Mouse (Mus musculus): Measurements from ENCODE around the gene Resf1. TPM values are rescaled to one million over a fixed set of nuclear protein-coding genes. Genes with fewer than 3 reads are reported as not detected.
A peak's percentile ranks its signal among the peaks of the same experiment; 100 is the strongest.
"Not testable (repeated sequence)": the region's sequence is repeated elsewhere in the genome, so short reads cannot be mapped to it uniquely, and the experiment has no call there.

Resf1 gene
- total RNA-seq, 2 experiments from 2014 or later, result 32.5 to 40.2 TPM

DNA sequence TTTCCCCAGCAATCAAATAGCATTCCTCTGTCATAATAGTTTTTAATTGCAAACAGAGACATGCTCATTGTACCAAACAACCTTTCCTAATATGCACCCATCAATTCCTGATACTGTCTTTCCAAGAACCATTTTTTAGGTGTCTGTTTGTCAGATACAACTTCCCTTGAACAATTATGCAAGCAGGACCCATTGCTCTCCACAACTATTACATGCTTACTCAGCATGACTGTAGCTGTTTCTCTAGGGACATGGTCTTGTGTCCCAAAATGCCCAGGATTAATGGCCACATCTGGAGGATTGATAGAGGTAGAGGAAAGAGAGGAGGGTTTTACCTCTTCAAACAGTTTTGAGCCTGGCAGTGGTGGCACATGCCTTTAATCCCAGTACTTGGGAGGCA, 35.2 kb downstream of the Resf1 start:
- no peak for DNase-seq

DNA sequence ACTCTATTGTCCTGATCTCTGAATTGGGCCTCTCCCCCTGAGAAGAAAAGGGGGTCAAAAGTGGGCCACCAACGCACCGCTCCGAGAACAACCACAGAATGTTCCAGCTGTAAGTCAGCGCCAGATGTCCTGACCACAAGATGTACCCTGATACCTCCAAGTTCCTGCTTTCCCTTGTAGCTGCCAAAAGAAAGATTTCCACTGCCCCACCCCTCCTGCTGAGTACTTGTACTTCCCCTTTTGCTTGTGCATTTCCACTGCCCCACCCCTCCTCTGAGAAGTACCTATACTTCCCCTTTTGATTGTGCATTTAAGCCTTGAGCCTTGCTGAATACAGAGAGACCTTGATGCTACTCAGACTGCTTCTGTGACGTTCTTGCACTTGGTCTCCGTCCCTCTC, 39.0 kb downstream of the Resf1 start:
- DNase-seq, result not testable (repeated sequence)

DNA sequence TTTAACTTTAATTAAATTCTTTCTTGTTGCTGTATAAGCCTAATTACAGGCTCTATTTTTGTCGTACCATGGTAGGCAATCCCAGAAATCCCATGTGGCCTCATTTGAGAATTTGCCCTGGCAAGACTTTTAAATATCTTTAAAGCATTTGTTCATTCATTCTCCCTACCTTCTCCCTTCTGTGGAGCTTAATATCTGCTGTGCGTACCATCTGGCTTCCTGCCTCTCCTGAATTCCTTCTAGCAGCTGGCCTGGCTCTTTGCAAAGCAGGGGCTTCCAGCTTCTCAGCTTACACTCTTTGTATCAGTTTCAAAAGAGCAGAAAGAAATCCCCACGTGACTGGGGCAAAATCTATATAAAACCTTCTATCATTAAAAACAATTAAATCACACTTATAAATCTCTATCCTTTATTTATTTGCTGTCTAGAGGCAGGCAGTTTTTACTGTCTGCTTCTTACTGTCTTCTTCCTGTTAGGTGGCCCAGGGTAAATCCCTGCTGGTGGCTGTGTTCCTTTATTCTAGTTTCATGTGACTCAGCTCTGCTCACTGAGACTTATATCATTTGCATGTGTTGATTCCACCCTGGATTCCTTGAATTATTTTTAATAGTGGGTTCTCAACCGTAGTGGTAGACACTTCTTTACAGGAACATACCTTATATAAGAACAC, 45.7 kb downstream of the Resf1 start:
- DNase-seq, result no peak

DNA sequence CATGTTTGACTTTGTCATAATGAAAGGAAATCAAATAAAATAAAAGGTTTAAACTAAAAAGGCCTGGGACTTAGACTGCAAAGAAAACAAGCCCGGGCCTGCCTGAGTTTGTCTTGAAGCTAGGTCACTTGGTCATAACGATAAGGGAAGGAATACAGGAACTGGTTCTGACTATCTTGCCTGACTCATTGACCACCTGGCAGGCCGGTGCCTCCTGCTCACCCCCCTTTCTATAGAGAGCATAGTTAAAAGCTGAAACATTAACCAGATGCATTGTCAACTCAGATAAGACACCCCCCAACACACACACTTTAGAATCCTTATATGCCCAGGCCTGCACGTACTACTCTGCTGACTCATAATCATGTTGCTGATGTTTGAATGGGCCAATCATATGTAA, 46.6 kb downstream of the Resf1 start:
- not testable (repeated sequence) for DNase-seq

DNA sequence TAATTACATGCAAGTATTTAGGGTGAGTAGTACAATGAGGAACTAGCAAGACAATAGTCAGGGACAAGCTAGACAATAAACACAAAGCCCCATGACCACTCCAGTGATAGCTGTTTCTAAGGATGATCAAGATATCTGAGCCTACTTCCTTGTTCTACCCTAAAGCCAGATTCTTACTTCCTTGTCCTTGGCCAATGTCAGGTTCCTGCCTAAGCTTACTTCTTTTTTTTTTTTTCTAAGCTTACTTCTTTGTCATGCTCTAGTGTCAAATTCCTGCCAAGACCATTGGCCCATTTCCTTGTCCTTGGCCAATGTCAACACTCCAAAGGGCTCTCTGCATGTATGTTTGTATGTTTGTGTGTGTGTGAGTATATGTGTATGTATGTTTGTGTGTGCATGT, 47.9 kb downstream of the Resf1 start:
- DNase-seq, result no peak

DNA sequence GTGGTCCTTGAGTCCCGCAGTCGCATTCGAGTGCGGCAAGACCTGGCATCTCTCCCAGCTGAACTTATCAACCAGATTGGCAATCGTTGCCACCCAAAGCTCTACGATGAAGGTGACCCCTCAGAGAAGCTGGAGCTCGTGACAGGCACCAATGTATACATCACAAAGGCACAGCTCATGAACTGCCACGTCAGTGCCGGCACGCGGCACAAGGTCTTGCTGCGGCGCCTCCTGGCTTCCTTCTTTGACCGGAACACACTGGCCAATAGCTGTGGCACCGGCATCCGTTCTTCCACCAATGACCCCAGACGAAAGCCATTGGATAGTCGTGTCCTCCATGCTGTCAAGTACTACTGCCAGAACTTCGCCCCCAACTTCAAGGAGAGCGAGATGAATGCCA, 53.3 kb downstream of the Resf1 start:
- DNase-seq, result not testable (repeated sequence)

DNA sequence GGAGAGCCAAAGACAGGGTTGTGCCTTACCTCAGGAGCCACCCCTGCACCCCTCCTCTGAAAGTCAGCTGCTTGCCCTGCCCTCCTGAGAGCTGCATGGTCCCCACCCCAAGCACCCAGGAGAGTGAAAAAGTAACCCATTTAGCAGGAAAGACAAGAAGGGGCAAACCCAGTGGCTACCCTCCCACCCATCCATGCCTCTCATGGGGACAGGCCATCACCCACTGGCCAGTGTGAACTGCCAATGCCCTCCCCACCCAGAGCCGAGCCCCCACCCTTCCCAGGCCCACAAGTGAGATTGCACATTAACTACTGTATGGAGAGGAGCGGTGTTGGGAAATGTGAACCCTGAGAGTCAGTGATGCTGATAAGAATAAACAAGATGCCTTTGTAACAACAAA, 56.8 kb downstream of the Resf1 start:
- DNase-seq, result not testable (repeated sequence)

DNA sequence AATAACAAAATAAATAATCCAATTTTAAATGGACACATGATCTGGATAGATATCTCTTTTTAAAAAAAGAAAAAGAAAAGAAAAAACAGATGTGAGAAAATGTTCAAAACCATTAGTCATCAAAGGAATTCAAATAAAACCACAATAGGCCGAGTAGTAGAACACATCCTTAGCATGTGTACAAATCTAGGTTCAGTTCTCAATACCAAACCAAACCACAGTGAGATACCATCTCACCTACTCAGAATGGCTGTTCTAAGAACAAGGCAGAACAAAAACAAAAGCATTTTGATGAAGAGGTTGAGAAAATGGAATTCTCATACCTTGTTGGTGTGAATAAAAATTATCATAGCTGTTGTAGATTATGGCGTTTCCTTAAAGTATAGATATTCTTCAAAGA, 57.2 kb downstream of the Resf1 start:
- no peak for DNase-seq

DNA sequence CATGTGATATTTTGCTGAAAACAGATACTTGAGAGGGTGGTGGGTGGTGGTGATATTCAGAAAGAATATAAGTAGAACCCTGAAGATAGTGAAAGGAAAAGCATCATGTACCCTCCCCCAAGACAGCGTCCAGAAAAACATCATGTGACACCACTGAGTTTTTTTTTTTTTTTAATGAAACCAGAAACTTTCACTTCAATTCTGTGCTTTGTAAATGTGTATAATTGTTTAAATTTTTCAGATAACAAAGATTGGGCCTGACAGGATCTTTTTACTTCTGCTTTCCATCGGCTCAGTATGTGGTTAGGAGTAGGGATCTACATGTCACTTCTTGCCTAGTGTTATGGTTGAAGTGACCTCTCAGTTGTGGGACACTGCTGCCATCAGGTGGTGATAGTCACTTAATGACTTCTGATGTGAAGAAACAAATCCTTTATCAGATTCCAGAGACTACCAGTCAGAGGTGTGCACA, 65.8 kb downstream of the Resf1 start:
- peak; percentile 83 to 85 for DNase-seq

DNA sequence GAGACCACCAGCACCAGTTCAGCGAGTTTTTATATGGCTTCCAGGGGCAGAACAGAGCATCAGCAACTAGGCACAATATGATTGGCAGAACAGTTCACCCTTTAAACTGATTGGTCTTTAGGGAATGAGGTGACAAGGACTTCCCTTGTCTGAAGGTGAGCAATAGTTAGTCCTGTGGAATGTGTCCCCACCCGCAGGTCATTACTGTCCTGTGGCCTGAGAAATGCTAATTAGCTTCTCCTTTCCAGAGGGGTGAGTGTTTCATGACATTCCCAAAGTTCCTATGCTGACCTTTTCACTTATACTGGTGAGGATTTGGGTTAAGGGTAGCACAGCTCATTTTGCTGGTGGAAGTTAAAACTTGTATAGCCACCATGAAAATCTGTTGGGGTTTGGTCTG, 74.3 kb downstream of the Resf1 start:
- no peak for DNase-seq

Other genes with a start within 250 kb of the Resf1 start
- gene Dennd5b, start 207.7 kb upstream of the Resf1 start, total RNA-seq (2021), result 10 to 100 TPM; 15.9 to 16.1 TPM
- gene Gm10203, start 179.2 kb upstream of the Resf1 start, total RNA-seq (2021), result not detected
- 10 to 100 TPM; 21.6 to 27.4 TPM for gene Etfbkmt, start 169.6 kb upstream of the Resf1 start, total RNA-seq (2021)
- 10 to 100 TPM; 19.3 to 20.1 TPM for gene Amn1, start 120.7 kb upstream of the Resf1 start, total RNA-seq (2021)
- gene Bicd1, start 99.5 kb downstream of the Resf1 start, total RNA-seq (2021), result 1 to 10 TPM; 3.9 to 5.2 TPM

All from heart, adult 18-20 months (tissue).